Mouse (Mus musculus) MEL (cell line): ENCODE measurements at regions not wholly inside any gene's neighbourhood (a gene's known extent, or its start where the extent isn't known, plus 50 kb on each side); places are given as distances from the start of the nearest gene placed in this dataset.

Experiments used
- DNase-seq: peaks from one replicate; pipeline ENCODE4 v3.0.0; 2011; ENCODE audit warnings: low read depth, low spot score
- H3K27ac ChIP-seq: 2 replicates; pipeline ENCODE4 v1.5.1; 2012; ENCODE audit warnings: low read depth, mild to moderate bottlenecking, control low read depth, low read length, moderate library complexity; ENCODE audit not compliant: control insufficient read depth
- H3K27me3 ChIP-seq, 2 experiments: fragments of 150-350 bp in 1 of 2; sonication (generic) in 1 of 2; 2 replicates each; pipeline ENCODE4 v1.6.1; 2012; ENCODE audit warnings: low read length in 2 of 2, mild to moderate bottlenecking in 2 of 2, improper control_type of control experiment in 1 of 2, moderate library complexity in 1 of 2; ENCODE audit not compliant: insufficient read depth in 2 of 2, control insufficient read depth in 1 of 2
- H3K36me3 ChIP-seq, 2 experiments: 2 replicates each; pipeline ENCODE4 v1.6.1; 2012 to 2014; ENCODE audit warnings: low read length in 2 of 2, improper control_type of control experiment in 1 of 2, inconsistent platforms in 1 of 2, mild to moderate bottlenecking in 1 of 2; ENCODE audit not compliant: insufficient read depth in 2 of 2, control insufficient read depth in 1 of 2
- H3K4me1 ChIP-seq, 2 experiments: fragments of 150-350 bp in 1 of 2; sonication (generic) in 1 of 2; 2 replicates each; pipeline ENCODE4 v1.6.1; 2012; ENCODE audit warnings: low read length in 2 of 2, improper control_type of control experiment in 1 of 2, mild to moderate bottlenecking in 1 of 2; ENCODE audit not compliant: insufficient read depth in 2 of 2, control insufficient read depth in 1 of 2
- H3K4me3 ChIP-seq, 2 experiments: fragments of 150-350 bp in 1 of 2; sonication (generic) in 1 of 2; 2 replicates each; pipeline ENCODE4 v1.5.1; 2012; ENCODE audit warnings: low read depth in 2 of 2, low read length in 2 of 2, mild to moderate bottlenecking in 2 of 2, moderate library complexity in 2 of 2, control low read depth in 1 of 2, improper control_type of control experiment in 1 of 2; ENCODE audit not compliant: control insufficient read depth in 1 of 2, insufficient read depth in 1 of 2
- H3K79me2 ChIP-seq: 2 replicates; pipeline ENCODE4 v1.6.1; 2012; ENCODE audit warnings: mild to moderate bottlenecking, low read length, moderate library complexity; ENCODE audit not compliant: control insufficient read depth, poor library complexity, insufficient read depth
- H3K9ac ChIP-seq: 2 replicates; pipeline ENCODE4 v1.6.1; 2012; ENCODE audit warnings: low read depth, mild to moderate bottlenecking, control low read depth, low read length, moderate library complexity; ENCODE audit not compliant: control insufficient read depth, poor library complexity, severe bottlenecking
- H3K9me3 ChIP-seq: fragments of 150-350 bp; sonication (generic); replicated peaks from 2 replicates; pipeline ENCODE4 v1.6.1; 2012; ENCODE audit warnings: mild to moderate bottlenecking, low read length, improper control_type of control experiment, moderate library complexity; ENCODE audit not compliant: insufficient read depth
- BHLHE40 ChIP-seq: IDR thresholded peaks from 2 replicates; pipeline ENCODE4 v1.6.1; 2012; ENCODE audit warnings: low read depth, mild to moderate bottlenecking, inconsistent platforms, low read length, improper control_type of control experiment, borderline replicate concordance
- CHD1 ChIP-seq: IDR thresholded peaks from 2 replicates; pipeline ENCODE4 v1.6.1; 2012; ENCODE audit warnings: low read depth, mild to moderate bottlenecking, inconsistent platforms, low read length, improper control_type of control experiment
- ELF1 ChIP-seq: IDR thresholded peaks from 2 replicates; pipeline ENCODE4 v1.6.1; 2014; ENCODE audit warnings: low read depth, mild to moderate bottlenecking, inconsistent platforms, low read length, improper control_type of control experiment, moderate library complexity
- EP300 ChIP-seq, 2 experiments: IDR thresholded peaks; 2 replicates each; pipeline ENCODE4 v1.6.1; 2011; ENCODE audit warnings: improper control_type of control experiment in 2 of 2, low read length in 2 of 2, low read depth in 1 of 2, mild to moderate bottlenecking in 1 of 2
- JUND ChIP-seq: IDR thresholded peaks from 2 replicates; pipeline ENCODE4 v1.6.1; 2011; ENCODE audit warnings: low read depth, mild to moderate bottlenecking, improper control_type of control experiment, low read length
- MXI1 ChIP-seq: IDR thresholded peaks from 2 replicates; pipeline ENCODE4 v1.6.1; 2011; ENCODE audit warnings: mild to moderate bottlenecking, low read depth, low read length, improper control_type of control experiment
- MYC ChIP-seq: IDR thresholded peaks from 2 replicates; pipeline ENCODE4 v1.6.1; 2011; ENCODE audit warnings: low read depth, mild to moderate bottlenecking, low read length, improper control_type of control experiment, moderate library complexity
- NELFE ChIP-seq: IDR thresholded peaks from 2 replicates; pipeline ENCODE4 v1.6.1; 2011; ENCODE audit warnings: low read depth, low read length, improper control_type of control experiment
- POLR2A ChIP-seq, 2 experiments: IDR thresholded peaks; 2 replicates each; pipeline ENCODE4 v1.6.1; 2011 to 2012; ENCODE audit warnings: low read length in 2 of 2, mild to moderate bottlenecking in 2 of 2, control low read depth in 1 of 2, improper control_type of control experiment in 1 of 2, low read depth in 1 of 2, moderate library complexity in 1 of 2; ENCODE audit not compliant: control insufficient read depth in 1 of 2, insufficient read depth in 1 of 2, poor library complexity in 1 of 2
- POLR2AphosphoS2 ChIP-seq: IDR thresholded peaks from 2 replicates; pipeline ENCODE4 v1.6.1; 2011; ENCODE audit warnings: low read length, improper control_type of control experiment
- RCOR1 ChIP-seq: IDR thresholded peaks from 2 replicates; pipeline ENCODE4 v1.6.1; 2012; ENCODE audit warnings: low read depth, mild to moderate bottlenecking, inconsistent platforms, low read length, improper control_type of control experiment
- SMC3 ChIP-seq: IDR thresholded peaks from 2 replicates; pipeline ENCODE4 v1.6.1; 2011; ENCODE audit warnings: low read depth, low read length, improper control_type of control experiment
- TAL1 ChIP-seq: IDR thresholded peaks from 2 replicates; pipeline ENCODE4 v1.6.1; 2012; ENCODE audit warnings: mild to moderate bottlenecking, inconsistent platforms, low read length, moderate library complexity, mixed read lengths
- TBP ChIP-seq: IDR thresholded peaks from 2 replicates; pipeline ENCODE4 v1.8.0; 2011; ENCODE audit warnings: low read depth, low read length, improper control_type of control experiment
- TCF12 ChIP-seq: IDR thresholded peaks from 2 replicates; pipeline ENCODE4 v1.6.1; 2014; ENCODE audit warnings: low read depth, mild to moderate bottlenecking, inconsistent platforms, low read length, improper control_type of control experiment, moderate library complexity
- USF1 ChIP-seq: IDR thresholded peaks from 2 replicates; pipeline ENCODE4 v1.6.1; 2014; ENCODE audit warnings: low read depth, mild to moderate bottlenecking, inconsistent platforms, low read length, improper control_type of control experiment, moderate library complexity
- USF2 ChIP-seq, 2 experiments: IDR thresholded peaks; 2 replicates each; pipeline ENCODE4 v1.6.1; 2011 to 2012; ENCODE audit warnings: improper control_type of control experiment in 2 of 2, low read length in 2 of 2, borderline replicate concordance in 1 of 2, inconsistent platforms in 1 of 2, low read depth in 1 of 2, mild to moderate bottlenecking in 1 of 2; ENCODE audit not compliant: insufficient read depth in 1 of 2
- ZC3H11A ChIP-seq: IDR thresholded peaks from 2 replicates; pipeline ENCODE4 v1.6.1; 2012; ENCODE audit warnings: low read depth, mild to moderate bottlenecking, inconsistent platforms, low read length, improper control_type of control experiment

DNA sequence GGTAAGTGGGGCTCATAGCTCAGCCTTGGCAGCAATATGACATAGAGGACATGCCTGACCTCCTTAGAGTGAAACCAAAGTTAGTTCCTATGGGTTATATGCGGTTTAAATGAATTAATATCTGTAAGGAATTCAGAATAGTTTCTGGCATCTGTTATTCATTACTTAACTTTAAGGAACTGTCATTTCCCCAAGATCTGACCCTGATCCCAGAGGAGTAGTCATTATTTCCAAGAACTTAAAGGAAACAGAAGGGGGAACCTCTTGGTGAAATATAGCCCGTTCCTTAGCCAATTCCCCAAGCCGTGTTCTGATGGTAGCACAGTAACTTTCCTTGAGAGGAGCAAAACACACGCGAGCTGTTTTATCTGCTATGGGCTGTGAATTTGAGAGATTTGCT lies 85.9 kb upstream of the Atp5g3 start:
- H3K9ac ChIP-seq: no peak overlapping the region
- H3K27ac ChIP-seq: no peak overlapping the region
- no peaks in the 10 kb centered on the region for H3K79me2 ChIP-seq
- DNase-seq: no peak
- peaks cover 14 to 22% of the 10 kb centered on the region in 2 experiments for H3K27me3 ChIP-seq
- no peaks in the 10 kb centered on the region for H3K36me3 ChIP-seq
- TF ChIP-seq MXI1 (no peak), USF1 (no peak), BHLHE40 (no peak), TAL1 (no peak), ZC3H11A (no peak), TCF12 (no peak), SMC3 (no peak), CHD1 (no peak), POLR2A (IDR thresholded peaks at IDR 0.05; ENCODE audit: control insufficient read depth in 1 of 2, insufficient read depth in 1 of 2, low read depth in 1 of 2, low read length in 2 of 2, poor library complexity in 1 of 2) (no peak), RCOR1 (no peak), TBP (no peak), EP300 (IDR thresholded peaks at IDR 0.05; ENCODE audit: low read depth in 1 of 2, low read length in 2 of 2) (no peak), MYC (no peak), NELFE (no peak), USF2 (IDR thresholded peaks at IDR 0.05; ENCODE audit: borderline replicate concordance in 1 of 2, insufficient read depth in 1 of 2, low read depth in 1 of 2, low read length in 2 of 2) (no peak), POLR2AphosphoS2 (no peak)
- no peak overlapping the region for H3K4me3 ChIP-seq
- no peaks in the 10 kb centered on the region for H3K9me3 ChIP-seq
- no peaks in the 10 kb centered on the region for H3K4me1 ChIP-seq

DNA sequence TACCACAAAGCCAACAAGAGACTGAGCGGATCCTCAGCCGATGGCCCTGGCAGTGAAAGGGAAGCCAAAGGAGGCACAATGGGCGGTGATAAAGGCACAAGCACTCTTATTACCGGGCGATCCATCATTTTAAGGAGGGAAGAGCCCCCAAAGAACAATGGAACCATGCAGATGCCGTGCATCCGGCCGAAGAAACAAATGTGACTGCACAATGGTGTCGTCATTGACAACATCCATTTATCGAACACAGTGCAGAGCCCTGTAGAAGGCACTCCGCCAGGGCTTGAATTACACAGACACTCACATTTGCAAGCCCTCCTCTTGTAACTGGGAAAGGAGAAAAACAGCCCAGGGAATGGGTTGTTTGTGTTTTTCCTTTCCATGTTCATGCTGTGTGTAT lies 80.7 kb upstream of the Atp5g3 start:
- H3K36me3 ChIP-seq: no peaks in the 10 kb centered on the region
- no peak overlapping the region for H3K9ac ChIP-seq
- no peaks in the 10 kb centered on the region for H3K79me2 ChIP-seq
- DNase-seq: no peak
- no peaks in the 10 kb centered on the region for H3K4me1 ChIP-seq
- no peak for TF ChIP-seq CHD1
- TF ChIP-seq ELF1: no peak
- TF ChIP-seq NELFE: no peak
- TF ChIP-seq JUND: no peak
- no peak for TF ChIP-seq USF1
- TF ChIP-seq, all 39 proteins: peak for 0
- Histone ChIP-seq H3K9me3 (no peaks in the 10 kb centered on the region), H3K27me3 (peaks cover 15 to 16% of the 10 kb centered on the region in 2 experiments), H3K4me3 (no peak overlapping the region), H3K27ac (no peak overlapping the region)
